Mouse (Mus musculus): ENCODE data around the gene Olfr735. TPM values are rescaled to one million over a fixed set of nuclear protein-coding genes. Genes with fewer than 3 reads are reported as not detected.

Olfr735 gene
- not detected for polyA plus RNA-seq (2017; shearing (Covaris generic))

DNA sequence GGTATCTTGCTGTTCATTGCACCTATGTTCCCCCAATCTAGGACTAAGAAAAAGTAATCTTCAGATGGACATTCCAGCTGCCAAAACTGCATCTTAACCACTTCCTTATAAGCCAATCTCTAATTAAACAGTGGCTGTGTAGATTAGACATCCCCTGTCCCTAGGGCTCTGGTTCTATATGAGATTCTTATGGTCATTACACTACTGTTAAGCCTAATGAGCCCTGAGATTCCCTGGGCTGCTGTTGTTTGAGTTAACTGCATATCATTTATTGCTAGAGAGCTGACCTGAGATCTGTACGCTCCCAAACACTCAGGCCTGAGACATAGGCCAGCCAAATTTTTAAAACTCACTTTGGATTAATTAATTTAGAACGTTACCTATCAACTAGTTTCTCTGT is at the start of gene Olfr735:
Gene Olfr735 (minus strand): TSS at position 77 of the 400 bp plus-strand sequence.

GRCm38 (mm10) chr14:50380863-50381262 is 32.2 kb upstream of the Olfr735 start, which contains the start of gene Olfr736:
TSS of gene Olfr736 (plus strand) at chr14:50381163.

DNA sequence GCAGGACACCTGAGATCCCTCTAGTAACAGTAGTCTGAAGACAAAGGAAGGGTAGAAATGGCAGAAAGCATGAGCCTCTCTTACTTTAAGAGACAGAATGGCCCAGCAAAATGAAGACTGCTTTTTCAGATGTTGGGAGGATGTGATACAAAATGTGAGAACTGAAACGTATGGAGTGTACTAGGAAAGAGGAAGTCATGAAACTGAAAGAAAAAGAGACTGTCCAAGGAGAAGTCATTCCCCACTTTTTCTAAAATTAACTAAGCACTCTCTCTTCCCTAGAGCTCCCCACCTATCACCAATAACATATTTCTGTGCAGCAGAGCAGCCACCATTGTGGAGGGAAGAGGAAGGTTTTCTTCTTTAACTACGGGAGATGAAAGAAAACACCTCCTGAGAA is 8.9 kb upstream of the Olfr735 start, which contains the start of gene Tlr11:
Gene Tlr11 (plus strand): TSS at position 322 of the 400 bp plus-strand sequence.

GRCm38 (mm10) chr14:50326661-50327060 is 22.0 kb downstream of the Olfr735 start, which contains the start of gene Olfr734:
TSS of gene Olfr734 (minus strand) at chr14:50326761.

DNA sequence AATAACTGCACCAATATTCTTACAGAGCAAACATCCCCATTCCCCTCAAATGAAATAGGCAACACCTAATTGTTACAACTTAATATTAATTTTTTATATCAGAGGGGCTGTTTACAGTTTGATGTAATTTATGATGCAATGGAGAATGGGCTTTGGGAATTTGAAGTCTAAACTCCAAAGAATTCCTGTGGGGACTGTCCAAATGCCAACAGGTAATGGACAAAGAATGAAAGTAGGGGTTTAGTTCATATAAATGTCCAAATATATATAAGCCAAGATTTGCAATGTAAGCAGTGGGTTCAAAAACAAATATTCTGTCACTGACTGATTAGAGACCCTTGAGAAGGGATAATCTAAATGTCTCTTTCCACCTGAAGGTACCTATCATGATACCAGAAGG is 47.2 kb downstream of the Olfr735 start, which contains the start of gene Olfr733:
Gene Olfr733 (minus strand): TSS at position 101 of the 400 bp plus-strand sequence.

Other genes starting within 250 kb of the Olfr735 start
- 0.30 TPM for gene Olfr727, start 225.7 kb downstream of the Olfr735 start, polyA plus RNA-seq (2017; shearing (Covaris generic))
- gene Olfr728, start 206.2 kb downstream of the Olfr735 start, polyA plus RNA-seq (2017; shearing (Covaris generic)), result not detected
- gene Olfr729, start 196.0 kb downstream of the Olfr735 start, polyA plus RNA-seq (2017; shearing (Covaris generic)), result 0.30 TPM
- gene Olfr730, start 160.7 kb downstream of the Olfr735 start, polyA plus RNA-seq (2017; shearing (Covaris generic)), result not detected
- gene Olfr731, start 107.0 kb downstream of the Olfr735 start, polyA plus RNA-seq (2017; shearing (Covaris generic)), result 0.06 TPM
- gene Olfr732, start 64.7 kb downstream of the Olfr735 start, polyA plus RNA-seq (2017; shearing (Covaris generic)), result not detected
- gene Olfr733, start 47.4 kb downstream of the Olfr735 start, polyA plus RNA-seq (2017; shearing (Covaris generic)), result not detected
- gene Olfr734, start 22.1 kb downstream of the Olfr735 start, polyA plus RNA-seq (2017; shearing (Covaris generic)), result not detected
- not detected for gene Tlr11, start 9.0 kb upstream of the Olfr735 start, polyA plus RNA-seq (2017; shearing (Covaris generic))
- gene Olfr736, start 32.3 kb upstream of the Olfr735 start, polyA plus RNA-seq (2017; shearing (Covaris generic)), result not detected
- gene Olfr738, start 58.7 kb upstream of the Olfr735 start, polyA plus RNA-seq (2017; shearing (Covaris generic)), result not detected
- gene Olfr739, start 69.8 kb upstream of the Olfr735 start, polyA plus RNA-seq (2017; shearing (Covaris generic)), result not detected
- not detected for gene Olfr740, start 96.7 kb upstream of the Olfr735 start, polyA plus RNA-seq (2017; shearing (Covaris generic))
- not detected for gene Olfr741, start 123.9 kb upstream of the Olfr735 start, polyA plus RNA-seq (2017; shearing (Covaris generic))
- gene Olfr742, start 154.7 kb upstream of the Olfr735 start, polyA plus RNA-seq (2017; shearing (Covaris generic)), result not detected
- not detected for gene Olfr743, start 173.0 kb upstream of the Olfr735 start, polyA plus RNA-seq (2017; shearing (Covaris generic))